Mouse (Mus musculus) urinary bladder, adult 18-20 months (tissue): ENCODE data around the gene Pde4dip.

ENCODE experiments used
- DNase-seq, 2 experiments: peaks; one replicate each; pipeline ENCODE4 v3.0.0; 2022; ENCODE audit warnings: low spot score in 2 of 2, mixed read lengths in 2 of 2

The Pde4dip gene

GRCm38 (mm10) chr3:97752901-97753300 lies 135.6 kb downstream of the Pde4dip start:
- DNase-seq = no peak

- no peak for DNase-seq
These were observed 136.9 kb downstream of the Pde4dip start for GRCm38 (mm10) chr3:97751566-97751965.

GRCm38 (mm10) chr3:97748789-97749188 lies 139.7 kb downstream of the Pde4dip start:
- DNase-seq = no peak

GRCm38 (mm10) chr3:97742841-97743240 lies 145.7 kb downstream of the Pde4dip start:
- DNase-seq = no peak

GRCm38 (mm10) chr3:97735575-97735974 lies 152.9 kb downstream of the Pde4dip start:
- no peak for DNase-seq

- DNase-seq = no peak
These were observed 154.2 kb downstream of the Pde4dip start for GRCm38 (mm10) chr3:97734259-97734658.

GRCm38 (mm10) chr3:97732622-97733021 lies 155.9 kb downstream of the Pde4dip start:
- no peak for DNase-seq

GRCm38 (mm10) chr3:97730624-97731023 lies 157.9 kb downstream of the Pde4dip start:
- DNase-seq = no peak

- no peak for DNase-seq
These were observed 158.4 kb downstream of the Pde4dip start for GRCm38 (mm10) chr3:97730131-97730530.

- no peak for DNase-seq
These were observed 160.7 kb downstream of the Pde4dip start for GRCm38 (mm10) chr3:97727801-97728200.

- no peak for DNase-seq
These were observed 169.4 kb downstream of the Pde4dip start for GRCm38 (mm10) chr3:97719116-97719515.

- no peak for DNase-seq
These were observed 172.6 kb downstream of the Pde4dip start for GRCm38 (mm10) chr3:97715922-97716321.

GRCm38 (mm10) chr3:97710881-97711280 lies 177.6 kb downstream of the Pde4dip start:
- DNase-seq = no peak

- DNase-seq = no peak
These were observed 178.4 kb downstream of the Pde4dip start for GRCm38 (mm10) chr3:97710134-97710533.

- no peak for DNase-seq
These were observed 181.9 kb downstream of the Pde4dip start for GRCm38 (mm10) chr3:97706561-97706960.

- DNase-seq = no peak
These were observed 183.0 kb downstream of the Pde4dip start for GRCm38 (mm10) chr3:97705508-97705907.

GRCm38 (mm10) chr3:97702448-97703080 lies 185.9 kb downstream of the Pde4dip start:
- no peak for DNase-seq

- DNase-seq = no peak
These were observed 187.3 kb downstream of the Pde4dip start for GRCm38 (mm10) chr3:97701198-97701597.

- no peak for DNase-seq
These were observed 189.4 kb downstream of the Pde4dip start for GRCm38 (mm10) chr3:97699061-97699460.

GRCm38 (mm10) chr3:97697291-97697690 lies 191.2 kb downstream of the Pde4dip start:
- DNase-seq = no peak

GRCm38 (mm10) chr3:97696866-97697265 lies 191.6 kb downstream of the Pde4dip start:
- no peak for DNase-seq

- DNase-seq = no peak
These were observed 194.7 kb downstream of the Pde4dip start for GRCm38 (mm10) chr3:97693806-97694205.

- DNase-seq = no peak
These were observed 197.0 kb downstream of the Pde4dip start for GRCm38 (mm10) chr3:97691443-97692017.

GRCm38 (mm10) chr3:97690590-97690989 lies 197.9 kb downstream of the Pde4dip start:
- DNase-seq = no peak
